Mouse (Mus musculus): ENCODE data around the gene Baiap2l1.

Gene Baiap2l1

DNA sequence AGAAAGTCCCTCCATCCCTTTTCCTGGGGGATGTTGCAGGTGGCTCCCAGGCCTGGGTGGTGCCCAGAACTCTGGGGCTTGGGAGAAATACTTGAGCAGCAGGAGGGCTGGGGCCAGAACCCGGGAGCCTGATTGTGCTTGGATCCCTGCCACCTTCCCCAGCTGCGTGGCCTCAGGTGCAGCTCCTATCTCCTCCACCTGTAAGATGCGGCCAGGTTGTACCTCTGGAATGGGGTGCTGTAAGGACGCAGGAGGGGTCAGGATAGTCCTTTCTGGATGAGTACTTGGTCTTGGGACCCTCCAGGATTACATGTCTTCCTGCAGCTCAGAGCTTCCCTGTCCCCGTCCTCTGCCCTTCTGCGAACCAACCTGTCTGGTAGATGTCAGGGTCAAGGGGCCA is 98.7 kb downstream of the Baiap2l1 start:
- in situ Hi-C loops (cut with MboI, MseI) = loop anchor here (10.0 kb wide), 2 partner anchors 96 to 486 kb away; partner anchors contain the start of gene Baiap2l1 (in 1 of the 2)

DNA sequence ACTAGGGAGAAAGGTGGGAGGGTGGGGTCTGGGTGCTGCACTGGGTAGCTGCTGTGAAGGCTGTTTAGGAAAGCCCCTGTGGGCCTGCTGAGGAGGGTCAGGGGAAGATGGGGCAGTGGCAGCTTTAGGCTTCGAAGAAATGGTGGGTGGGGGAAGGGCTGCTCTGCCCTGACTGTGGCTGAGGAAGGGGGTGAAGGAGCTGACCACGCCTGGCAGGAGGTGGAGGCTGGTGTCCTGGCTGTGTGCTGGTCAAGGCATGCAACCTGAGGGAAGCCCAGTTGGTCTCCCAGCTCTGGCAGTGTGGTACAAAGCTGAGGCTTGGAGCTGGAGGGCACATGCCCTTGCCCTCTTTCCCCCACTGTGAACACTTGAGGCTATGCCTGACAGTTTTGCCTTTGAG is 99.2 kb downstream of the Baiap2l1 start:
- in situ Hi-C loops (cut with MboI, MseI) = loop anchor here (10.0 kb wide), 2 partner anchors 96 to 486 kb away; partner anchors contain the start of gene Baiap2l1 (in 1 of the 2)

GRCm38 (mm10) chr5:144258131-144258611 is 99.7 kb downstream of the Baiap2l1 start:
- in situ Hi-C loops (cut with MboI, MseI) = loop anchor here (10.0 kb wide), 2 partner anchors 97 to 487 kb away; partner anchors contain the start of gene Baiap2l1 (in 1 of the 2)

DNA sequence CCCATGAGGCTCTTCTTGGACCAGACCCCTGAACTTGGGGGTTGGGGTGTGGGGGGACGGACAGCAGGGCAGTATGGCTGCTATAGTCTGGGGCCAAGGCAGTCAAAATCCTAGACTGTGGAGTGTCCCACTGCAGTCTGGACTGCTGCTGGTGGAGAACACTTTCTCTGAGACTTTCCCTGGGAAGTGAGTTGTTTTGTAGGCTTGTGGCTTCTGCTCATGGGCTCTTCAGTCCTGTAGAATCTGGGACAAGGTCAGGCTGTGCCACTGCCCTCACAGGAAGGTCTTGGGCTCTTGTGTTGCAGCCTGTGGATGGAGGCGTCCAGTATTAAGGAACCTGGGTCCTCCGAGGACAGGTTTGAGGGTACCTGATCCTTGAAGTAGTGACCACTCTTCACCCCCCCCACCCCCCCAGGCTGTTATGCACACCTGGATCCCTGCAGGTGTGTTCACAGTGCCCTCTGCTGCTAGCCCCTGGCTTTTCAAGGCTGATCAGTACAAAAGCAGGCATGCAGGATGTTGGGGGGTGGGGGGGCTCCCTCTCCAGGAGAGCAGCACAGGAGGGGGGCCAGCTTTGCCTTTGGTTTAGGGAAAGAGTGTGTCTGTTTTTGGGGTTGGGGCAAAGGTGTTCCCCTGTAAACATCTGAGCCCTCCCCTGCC is 100.3 kb downstream of the Baiap2l1 start:
- in situ Hi-C loops (cut with MboI, MseI) = loop anchor here (10.0 kb wide), 2 partner anchors 97 to 487 kb away; partner anchors contain the start of gene Baiap2l1 (in 1 of the 2)

DNA sequence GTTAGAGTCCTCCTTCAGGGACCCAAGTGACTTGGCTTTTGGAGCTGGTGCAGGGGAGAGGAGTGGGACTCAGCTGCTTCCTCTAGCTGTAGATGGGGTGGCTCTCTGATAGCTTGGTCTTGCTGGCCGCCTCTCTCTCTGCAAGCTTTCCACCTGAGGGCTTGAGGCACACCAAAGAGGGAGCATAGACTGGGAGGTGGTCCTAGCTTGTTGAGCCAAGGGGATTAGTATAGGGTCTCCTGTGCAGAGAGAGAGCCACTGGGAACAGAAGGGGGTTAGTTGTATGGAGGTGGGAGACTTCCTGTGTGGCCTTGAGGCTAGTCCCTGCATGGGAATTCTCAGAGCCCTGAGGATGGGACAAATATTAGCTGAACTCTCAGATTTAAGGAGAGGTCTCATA is 101.0 kb downstream of the Baiap2l1 start:
- in situ Hi-C loops (cut with MboI, MseI) = loop anchor here (10.0 kb wide), 2 partner anchors 98 to 488 kb away; partner anchors contain the start of gene Baiap2l1 (in 1 of the 2)

GRCm38 (mm10) chr5:144256541-144256870 is 101.4 kb downstream of the Baiap2l1 start:
- in situ Hi-C loops (cut with MboI, MseI) = loop anchor here (10.0 kb wide), 2 partner anchors 98 to 488 kb away; partner anchors contain the start of gene Baiap2l1 (in 1 of the 2)

- in situ Hi-C loops (cut with MboI, MseI) = loop anchor here (10.0 kb wide), 2 partner anchors 99 to 489 kb away; partner anchors contain the start of gene Baiap2l1 (in 1 of the 2)
These were observed 102.0 kb downstream of the Baiap2l1 start for GRCm38 (mm10) chr5:144255632-144256540.

- in situ Hi-C loops (cut with MboI, MseI) = loop anchor here (10.0 kb wide), 2 partner anchors 100 to 490 kb away; partner anchors contain the start of gene Baiap2l1 (in 1 of the 2)
These were observed 102.9 kb downstream of the Baiap2l1 start for GRCm38 (mm10) chr5:144254811-144255631.

DNA sequence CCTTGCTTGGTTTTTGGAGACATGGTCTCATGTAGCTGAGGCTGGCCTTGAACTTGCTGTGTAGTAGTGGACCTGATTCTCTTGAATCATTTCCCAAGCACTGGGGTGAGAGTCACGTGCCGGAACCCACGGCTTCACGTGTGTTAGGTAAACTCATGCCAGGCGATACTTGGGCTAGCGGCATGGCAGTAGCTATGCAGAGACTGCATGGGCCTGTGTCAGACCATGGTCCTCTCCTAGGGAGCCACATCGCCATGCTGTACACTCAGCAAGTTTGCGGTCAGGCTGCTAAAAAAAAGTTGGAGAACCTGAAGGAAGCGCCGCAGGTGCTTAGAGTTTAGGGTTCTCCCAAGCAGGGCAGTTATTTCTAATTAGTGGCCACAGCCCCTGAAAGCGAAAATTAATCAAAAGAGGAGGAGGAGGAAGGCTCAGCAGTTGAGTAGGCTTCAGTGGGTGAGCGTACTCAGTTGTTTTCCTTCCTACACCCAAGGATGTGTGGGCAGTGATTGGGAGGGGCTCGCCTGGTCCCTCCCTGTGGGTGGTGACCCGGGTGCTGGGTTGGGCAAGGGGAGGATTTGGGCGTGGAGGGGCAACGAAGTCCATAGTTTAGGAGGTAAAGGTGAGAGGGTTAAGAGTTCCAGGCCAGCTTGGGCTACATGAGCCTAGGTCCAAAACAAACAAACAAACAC is 103.6 kb downstream of the Baiap2l1 start:
- in situ Hi-C loops (cut with MboI, MseI) = loop anchor here (10.0 kb wide), 2 partner anchors 101 to 491 kb away; partner anchors contain the start of gene Baiap2l1 (in 1 of the 2)

DNA sequence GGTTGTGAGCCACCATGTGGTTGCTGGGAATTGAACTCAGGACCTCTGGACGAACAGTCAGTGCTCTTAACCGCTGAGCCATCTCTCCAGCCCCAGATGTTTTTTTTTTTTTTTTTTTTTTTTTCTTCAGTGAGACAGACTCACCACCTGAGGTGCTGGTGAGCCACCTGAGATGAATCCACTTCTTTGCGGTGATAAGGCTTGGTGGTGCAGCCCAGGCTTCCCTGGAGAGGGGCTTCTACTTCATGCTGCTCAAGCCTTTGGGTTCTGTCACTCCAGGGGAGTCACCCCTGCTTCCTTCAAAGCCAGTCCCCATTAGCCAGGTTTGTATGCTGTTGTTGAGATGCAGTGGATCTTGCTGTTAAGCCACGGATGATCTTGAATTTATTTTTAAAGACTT is 104.7 kb downstream of the Baiap2l1 start:
- in situ Hi-C loops (cut with MboI, MseI) = loop anchor here (10.0 kb wide), 2 partner anchors 102 to 492 kb away; partner anchors contain the start of gene Baiap2l1 (in 1 of the 2)

DNA sequence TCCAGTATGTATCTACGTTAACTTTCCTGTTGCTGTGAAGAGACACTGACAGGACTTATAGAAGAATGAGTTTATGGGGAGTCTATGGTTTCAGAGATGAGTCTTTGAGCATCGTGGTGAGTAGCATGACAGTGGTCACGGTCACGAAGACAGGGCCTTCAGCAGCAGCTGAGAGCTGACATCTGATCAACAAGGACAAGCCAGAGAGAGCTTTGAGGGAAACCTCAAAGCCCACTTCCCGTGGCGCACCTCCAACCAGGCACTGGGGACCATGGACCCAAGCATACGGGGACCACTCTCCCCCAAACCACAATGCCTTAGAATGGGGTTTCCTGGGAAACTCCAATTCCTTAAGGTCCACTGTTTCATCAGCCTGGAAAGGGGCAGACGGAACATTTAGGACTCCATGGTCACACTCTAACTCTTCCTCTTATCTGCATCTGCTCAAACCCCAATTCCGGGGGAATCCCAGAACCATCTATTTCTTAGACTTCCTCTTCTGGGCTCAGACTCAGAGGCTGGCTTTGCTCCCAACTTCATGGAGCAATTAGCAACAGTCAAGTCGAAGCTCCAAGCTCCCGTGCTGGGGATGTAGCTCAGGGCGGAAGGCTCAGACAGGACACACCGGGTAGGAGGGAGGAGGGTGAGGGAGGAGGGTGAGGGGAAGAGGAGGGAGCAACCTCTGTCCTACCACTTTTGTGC is 105.9 kb downstream of the Baiap2l1 start:
- in situ Hi-C loops (cut with MboI, MseI) = loop anchor here (10.0 kb wide), 2 partner anchors 103 to 493 kb away; partner anchors contain the start of gene Baiap2l1 (in 1 of the 2)

- in situ Hi-C loops (cut with MboI, MseI) = loop anchor here (10.0 to 25.0 kb wide), 3 partner anchors 105 to 1962 kb away; partner anchors contain the start of genes Baiap2l1 (in 1 of the 2) and Rnf6 (in 1 of the 2)
These were observed 108.0 kb downstream of the Baiap2l1 start for GRCm38 (mm10) chr5:144249871-144250270.

DNA sequence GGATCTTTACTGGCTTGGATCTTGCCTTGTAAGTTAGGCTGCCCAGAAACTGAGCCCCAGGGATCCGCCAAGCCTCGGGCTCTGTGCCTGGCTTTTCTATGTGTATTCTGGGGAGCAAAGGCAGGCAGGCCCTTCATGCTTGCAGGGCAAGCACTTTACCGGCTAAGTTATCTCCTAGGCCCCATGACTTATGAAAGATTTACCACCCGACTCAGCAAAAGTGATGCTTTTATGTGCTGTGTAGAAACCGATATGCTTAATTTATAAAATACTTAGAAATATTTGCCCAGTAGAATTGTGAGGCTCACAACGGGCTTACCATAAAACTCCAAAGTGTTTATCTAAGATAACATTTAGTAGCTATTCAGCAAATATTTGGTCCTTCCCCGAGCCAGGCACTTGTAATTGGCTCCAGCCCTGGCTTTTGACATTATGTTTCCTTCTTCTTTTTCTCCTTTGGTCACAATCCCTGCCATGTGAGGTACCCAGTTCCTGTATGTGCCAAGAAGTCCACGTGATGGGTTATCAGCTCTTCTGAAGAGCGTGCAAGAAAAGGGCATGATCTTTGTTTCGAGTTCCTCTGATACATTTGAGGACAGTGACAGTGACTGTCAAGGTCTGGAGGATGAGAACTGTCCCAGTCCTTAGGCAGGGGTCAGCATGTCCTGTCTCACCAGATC is 109.9 kb downstream of the Baiap2l1 start:
- in situ Hi-C loops (cut with MboI, MseI) = loop anchor here in 1 of 2 experiments (25.0 kb wide), 1 partner anchor 1964 kb away; the partner anchor contains the start of gene Rnf6

GRCm38 (mm10) chr5:144247307-144247706 is 110.6 kb downstream of the Baiap2l1 start:
- in situ Hi-C loops (cut with MboI, MseI) = loop anchor here in 1 of 2 experiments (25.0 kb wide), 1 partner anchor 1965 kb away; the partner anchor contains the start of gene Rnf6

DNA sequence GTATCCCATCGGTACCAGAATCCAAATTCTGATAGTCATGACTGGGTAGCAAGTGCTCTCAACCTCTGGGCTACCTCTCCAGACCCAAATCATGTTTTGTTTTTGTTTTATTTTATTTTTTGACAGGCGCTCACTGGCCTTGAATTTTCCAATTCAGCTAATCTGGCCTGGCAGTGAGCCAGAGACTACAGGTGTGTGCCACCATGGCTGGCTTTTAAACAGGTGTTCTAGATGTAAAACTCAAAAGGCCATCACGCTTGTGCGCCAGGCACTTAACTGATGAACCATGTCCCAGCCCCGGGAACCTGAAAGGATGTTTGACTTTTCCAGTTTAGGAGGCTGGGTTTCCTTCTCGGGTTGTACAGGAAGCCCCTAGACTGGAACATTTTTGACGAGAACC is 111.2 kb downstream of the Baiap2l1 start:
- in situ Hi-C loops (cut with MboI, MseI) = loop anchor here in 1 of 2 experiments (25.0 kb wide), 1 partner anchor 1966 kb away; the partner anchor contains the start of gene Rnf6

GRCm38 (mm10) chr5:144245592-144245991 is 112.3 kb downstream of the Baiap2l1 start:
- in situ Hi-C loops (cut with MboI, MseI) = loop anchor here in 1 of 2 experiments (25.0 kb wide), 1 partner anchor 1967 kb away; the partner anchor contains the start of gene Rnf6

DNA sequence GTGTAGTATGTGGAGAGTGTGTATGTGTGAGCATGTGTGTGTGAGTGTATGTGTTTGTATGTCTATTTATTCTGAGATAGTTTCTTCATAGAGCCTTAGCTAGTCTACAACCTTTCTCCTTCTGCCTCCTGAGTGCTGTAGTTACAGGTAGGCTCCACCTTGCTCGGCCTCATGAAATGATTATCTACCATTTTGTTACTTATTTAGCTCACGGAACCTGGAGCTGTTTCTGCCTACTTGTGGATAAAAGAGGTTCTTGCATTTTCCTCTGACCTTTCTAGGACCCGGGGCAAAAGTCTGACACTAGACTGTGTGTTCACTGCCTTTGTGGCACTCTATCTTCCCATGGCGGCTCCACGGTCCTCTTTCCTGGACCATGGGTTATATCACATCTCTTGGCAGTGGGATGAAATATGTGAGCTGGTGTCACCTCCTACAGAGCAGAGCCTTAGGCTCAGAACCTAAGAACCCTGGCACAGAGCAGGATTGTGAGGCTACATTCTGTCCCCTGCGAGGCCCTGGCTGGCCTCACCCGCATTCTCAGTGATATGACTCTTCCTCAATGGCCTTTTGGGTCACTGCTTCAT is 113.9 kb downstream of the Baiap2l1 start, which contains the start of gene Bri3:
TSS of gene Bri3 (plus strand) at position 537 of the 587 bp plus-strand sequence.
- in situ Hi-C loops (cut with MboI, MseI) = loop anchor here in 1 of 2 experiments (25.0 kb wide), 1 partner anchor 1968 kb away; the partner anchor contains the start of gene Rnf6
